Mouse (Mus musculus) liver, postnatal 0 days (tissue): ENCODE results near the gene Ttc9c.

Experiments used
- CTCF ChIP-seq: sonication (generic); IDR thresholded peaks from 2 replicates; pipeline ENCODE4 v1.5.1; 2016; ENCODE audit warnings: antibody characterized with exemption, low read depth
- EP300 ChIP-seq: IDR thresholded peaks from 2 replicates; pipeline ENCODE4 v1.6.1; 2016; ENCODE audit warnings: antibody characterized with exemption, low read depth, mild to moderate bottlenecking

DNA sequence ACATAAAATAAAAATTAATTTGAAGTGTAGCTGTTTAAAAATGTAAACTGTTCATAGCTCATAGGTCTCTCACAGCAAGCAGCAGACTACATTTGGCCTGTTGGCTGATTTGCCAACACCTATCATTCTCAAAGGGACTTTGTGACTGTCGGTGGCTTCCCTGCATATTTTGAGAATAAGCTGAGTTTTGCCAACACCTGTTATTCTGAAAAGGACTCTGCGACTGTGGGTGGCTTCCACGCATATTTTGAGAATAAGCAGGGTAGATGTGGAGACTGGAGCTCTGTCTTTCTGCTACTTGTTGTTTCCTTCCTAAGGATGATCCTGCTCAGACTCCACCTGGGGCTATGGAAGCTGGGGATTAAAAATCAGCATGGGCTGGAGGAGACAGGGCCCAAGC, 34.0 kb upstream of the Ttc9c start:
- TF ChIP-seq CTCF: no peak
- no peak for TF ChIP-seq EP300
